Mouse (Mus musculus): ENCODE measurements at regions not wholly inside any gene's neighbourhood (a gene's known extent, or its start where the extent isn't known, plus 50 kb on each side); places are given as distances from the start of the nearest gene placed in this dataset.

DNA sequence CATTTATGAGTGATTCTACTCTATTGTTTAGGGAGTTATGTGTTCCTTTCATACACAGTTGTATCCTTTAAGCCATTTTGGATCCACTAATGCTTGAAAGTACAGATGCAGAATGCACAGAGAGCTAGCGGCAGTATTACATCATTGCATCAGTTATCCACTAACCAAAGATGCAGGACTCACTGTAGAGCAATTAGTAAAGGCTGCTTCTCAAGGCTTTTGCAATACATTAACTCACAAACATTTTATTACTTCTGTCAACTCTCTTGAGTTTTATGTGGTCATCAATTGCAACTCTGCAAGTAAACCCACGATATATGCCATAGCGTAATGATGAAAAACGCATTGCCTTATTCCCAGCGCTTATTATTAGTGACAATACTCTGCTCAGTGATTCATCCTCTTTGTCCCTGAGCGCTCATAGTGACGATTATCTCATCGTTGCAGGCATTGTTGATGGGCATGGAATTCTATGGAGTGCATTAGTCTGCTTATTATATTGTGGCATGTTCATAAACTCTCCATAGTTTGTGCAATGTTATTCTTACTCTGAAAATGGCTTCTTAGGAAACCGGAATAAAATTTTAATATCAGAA, 722.1 kb downstream of the Utrn start:
- TF ChIP-seq CTCF (IDR thresholded peaks at IDR 0.05; ENCODE audit: low read depth) (no peak), EP300 (IDR thresholded peaks at IDR 0.05; ENCODE audit: low read depth) (no peak)

Measured in heart, postnatal 0 days (tissue).